Mouse (Mus musculus) stomach, embryonic 15.5 days (tissue): ENCODE measurements at regions not wholly inside any gene's neighbourhood (a gene's known extent, or its start where the extent isn't known, plus 50 kb on each side); places are given as distances from the start of the nearest gene placed in this dataset.

Source experiments
- ATAC-seq: fragments of 200-750 bp; cut with Nextera tagmentation; 2 replicates; pipeline ENCODE4 v1.8.0; 2017; ENCODE audit warnings: low read depth, moderate number of reproducible peaks, moderate TSS enrichment; ENCODE audit not compliant: insufficient read depth, low FRiP score
- H3K27ac ChIP-seq: fragments of 300-500 bp; sonication (generic); 2 replicates; pipeline ENCODE4 v1.5.1; 2015; ENCODE audit warnings: mild to moderate bottlenecking, inconsistent platforms
- H3K27me3 ChIP-seq: fragments of 300-500 bp; sonication (generic); replicated peaks from 2 replicates; pipeline ENCODE4 v1.6.1; 2015; ENCODE audit warnings: inconsistent platforms
- H3K36me3 ChIP-seq: fragments of 300-500 bp; sonication (generic); 2 replicates; pipeline ENCODE4 v1.6.1; 2015; ENCODE audit warnings: inconsistent platforms
- H3K4me1 ChIP-seq: fragments of 300-500 bp; sonication (generic); 2 replicates; pipeline ENCODE4 v1.6.1; 2015; ENCODE audit warnings: inconsistent platforms
- H3K4me2 ChIP-seq: fragments of 300-500 bp; sonication (generic); 2 replicates; pipeline ENCODE4 v1.6.1; 2015; ENCODE audit warnings: mild to moderate bottlenecking, inconsistent platforms
- H3K4me3 ChIP-seq: fragments of 300-500 bp; sonication (generic); replicated peaks from 2 replicates; pipeline ENCODE4 v1.5.1; 2015; ENCODE audit warnings: inconsistent platforms
- H3K9ac ChIP-seq: fragments of 300-500 bp; sonication (generic); 2 replicates; pipeline ENCODE4 v1.6.1; 2015; ENCODE audit warnings: inconsistent platforms
- H3K9me3 ChIP-seq: fragments of 300-500 bp; sonication (generic); 2 replicates; pipeline ENCODE4 v1.6.1; 2016; ENCODE audit warnings: inconsistent platforms
- WGBS: fragments of 180-500 bp; shearing (Covaris S2); methylation state at CpG from one replicate; pipeline ENCODE4 v1.1.7; 2015; 5-methylcytosine and 5-hydroxymethylcytosine counted together

GRCm38 (mm10) chr15:59707081-59707480 is 309.3 kb downstream of the 4933412E24Rik start:
- 72% methylated on average over 8 of the region's 8 CpGs for WGBS
- H3K9ac ChIP-seq = no peak overlapping the region
- H3K4me2 ChIP-seq = no peak overlapping the region
- no peaks in the 10 kb centered on the region for H3K9me3 ChIP-seq
- no peaks in the 10 kb centered on the region for H3K4me1 ChIP-seq
- H3K4me3 ChIP-seq = no peak overlapping the region
- H3K27me3 ChIP-seq = no peaks in the 10 kb centered on the region
- no peak for ATAC-seq
- no peak overlapping the region for H3K27ac ChIP-seq
- no peaks in the 10 kb centered on the region for H3K36me3 ChIP-seq
